Mouse (Mus musculus) liver, embryonic 13.5 days (tissue): ENCODE data around the gene Frmd4a. TPM values are rescaled to one million over a fixed set of nuclear protein-coding genes. Genes with fewer than 3 reads are reported as not detected.

Experiments
- ATAC-seq: fragments of 200-750 bp; cut with Nextera tagmentation; 2 replicates; pipeline ENCODE4 v1.8.0; 2017; ENCODE audit warnings: low read depth, mild to moderate bottlenecking, moderate number of reproducible peaks, moderate library complexity
- DNase-seq: peaks from one replicate; pipeline ENCODE4 v3.0.0; 2022
- H3K27ac ChIP-seq: fragments of 300-500 bp; sonication (generic); 2 replicates; pipeline ENCODE4 v1.5.1; 2015; ENCODE audit warnings: moderate library complexity, mild to moderate bottlenecking, inconsistent platforms
- H3K27me3 ChIP-seq: fragments of 300-500 bp; sonication (generic); 2 replicates; pipeline ENCODE4 v1.6.1; 2015; ENCODE audit warnings: mild to moderate bottlenecking, inconsistent platforms
- H3K36me3 ChIP-seq: fragments of 300-500 bp; sonication (generic); 2 replicates; pipeline ENCODE4 v1.6.1; 2015; ENCODE audit warnings: mild to moderate bottlenecking, inconsistent platforms
- H3K4me1 ChIP-seq: fragments of 300-500 bp; sonication (generic); replicated peaks from 2 replicates; pipeline ENCODE4 v1.6.1; 2015; ENCODE audit warnings: inconsistent platforms
- H3K4me2 ChIP-seq: fragments of 300-500 bp; sonication (generic); 2 replicates; pipeline ENCODE4 v1.6.1; 2015; ENCODE audit warnings: inconsistent platforms, mild to moderate bottlenecking, moderate library complexity
- H3K4me3 ChIP-seq: fragments of 300-500 bp; sonication (generic); replicated peaks from 2 replicates; pipeline ENCODE4 v1.5.1; 2015; ENCODE audit warnings: mild to moderate bottlenecking, inconsistent platforms
- H3K9ac ChIP-seq: fragments of 300-500 bp; sonication (generic); 2 replicates; pipeline ENCODE4 v1.6.1; 2015; ENCODE audit warnings: mild to moderate bottlenecking, inconsistent platforms
- H3K9me3 ChIP-seq: fragments of 300-500 bp; sonication (generic); replicated peaks from 2 replicates; pipeline ENCODE4 v1.6.1; 2016; ENCODE audit warnings: inconsistent platforms
- WGBS: fragments of 180-500 bp; shearing (Covaris S2); methylation state at CpG from one replicate; pipeline ENCODE4 v1.1.7; 2015; ENCODE audit not compliant: insufficient replicate concordance; 5-methylcytosine and 5-hydroxymethylcytosine counted together
- polyA plus RNA-seq: library from polyadenylated mRNA; unstranded; fragments of >200 nt; fragmentation: Nextera tagmentation; extraction: Ambion mirVana; gene quantifications from 2 replicates; pipeline ENCODE4 v1.2.1, GENCODE M21; 2015

Frmd4a gene
- polyA plus RNA-seq, 1 experiment from 2014 or later = 11.0 TPM

DNA sequence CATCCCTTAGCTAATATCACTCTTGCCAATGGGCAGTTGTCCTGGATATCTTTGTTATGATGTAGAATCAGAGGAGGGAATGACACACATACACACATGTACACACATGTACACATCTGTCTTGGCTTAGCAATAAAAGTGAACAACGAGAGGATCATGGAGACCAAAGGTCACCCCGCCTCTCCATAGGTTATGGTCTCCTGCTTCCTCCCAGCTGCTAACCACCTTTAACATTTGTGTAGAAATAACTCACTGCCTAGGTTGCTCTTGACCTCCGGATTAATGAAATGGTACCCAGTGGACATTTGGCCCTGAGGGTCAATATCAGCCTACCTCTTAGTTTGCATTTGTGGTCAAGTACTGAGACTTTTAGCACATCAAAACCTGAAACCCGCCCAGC, 523.8 kb downstream of the Frmd4a start:
- Histone ChIP-seq H3K36me3 (no peaks in the 10 kb centered on the region), H3K27ac (no peak overlapping the region), H3K4me1 (0 out of 2 replicates have a peak, but pooled peaks cover 7% of the 10 kb centered on the region), H3K4me3 (no peak overlapping the region), H3K9ac (no peak overlapping the region), H3K9me3 (no peaks in the 10 kb centered on the region), H3K27me3 (0 out of 2 replicates have a peak, but pooled peaks cover 5% of the 10 kb centered on the region), H3K4me2 (no peak overlapping the region)
- DNase-seq (no peak), ATAC-seq (no peak)
- 74% methylated on average over 4 of the region's 4 CpGs for WGBS

GRCm38 (mm10) chr2:4541844-4542628, 524.5 kb downstream of the Frmd4a start:
- H3K4me1 ChIP-seq = 0 out of 2 replicates have a peak, but pooled peaks cover 7% of the 10 kb centered on the region
- 0 out of 2 replicates have a peak, but pooled peaks cover 5% of the 10 kb centered on the region for H3K27me3 ChIP-seq
- H3K27ac ChIP-seq = no peak overlapping the region
- H3K4me2 ChIP-seq = no peak overlapping the region
- H3K9me3 ChIP-seq = no peaks in the 10 kb centered on the region
- ATAC-seq = no peak
- no peak for DNase-seq
- WGBS = 60% methylated on average over 11 of the region's 11 CpGs
- H3K36me3 ChIP-seq = no peaks in the 10 kb centered on the region
- H3K9ac ChIP-seq = no peak overlapping the region
- H3K4me3 ChIP-seq = no peak overlapping the region

GRCm38 (mm10) chr2:4542629-4543416, 525.3 kb downstream of the Frmd4a start:
- Histone ChIP-seq H3K4me2 (no peak overlapping the region), H3K27me3 (0 out of 2 replicates have a peak, but pooled peaks cover 5% of the 10 kb centered on the region), H3K9ac (no peak overlapping the region), H3K27ac (no peak overlapping the region), H3K4me1 (0 out of 2 replicates have a peak, but pooled peaks cover 7% of the 10 kb centered on the region), H3K4me3 (no peak overlapping the region), H3K36me3 (no peaks in the 10 kb centered on the region), H3K9me3 (no peaks in the 10 kb centered on the region)
- ATAC-seq = no peak
- WGBS = 69% methylated on average over 11 of the region's 11 CpGs
- no peak for DNase-seq

- WGBS = 42% methylated on average over 1 of the region's 1 CpGs
- 0 out of 2 replicates have a peak, but pooled peaks cover 5% of the 10 kb centered on the region for H3K27me3 ChIP-seq
- DNase-seq = no peak
- H3K4me2 ChIP-seq = no peak overlapping the region
- H3K4me1 ChIP-seq = peaks cover 7% of the 10 kb centered on the region; the same call in 1 of the 2 replicates
- no peak overlapping the region for H3K4me3 ChIP-seq
- H3K27ac ChIP-seq = no peak overlapping the region; the same call in 1 of the 2 replicates
- H3K36me3 ChIP-seq = no peaks in the 10 kb centered on the region
- no peaks in the 10 kb centered on the region for H3K9me3 ChIP-seq
- ATAC-seq = no peak
- H3K9ac ChIP-seq = no peak overlapping the region
Measured at GRCm38 (mm10) chr2:4543417-4543775, 525.9 kb downstream of the Frmd4a start.

DNA sequence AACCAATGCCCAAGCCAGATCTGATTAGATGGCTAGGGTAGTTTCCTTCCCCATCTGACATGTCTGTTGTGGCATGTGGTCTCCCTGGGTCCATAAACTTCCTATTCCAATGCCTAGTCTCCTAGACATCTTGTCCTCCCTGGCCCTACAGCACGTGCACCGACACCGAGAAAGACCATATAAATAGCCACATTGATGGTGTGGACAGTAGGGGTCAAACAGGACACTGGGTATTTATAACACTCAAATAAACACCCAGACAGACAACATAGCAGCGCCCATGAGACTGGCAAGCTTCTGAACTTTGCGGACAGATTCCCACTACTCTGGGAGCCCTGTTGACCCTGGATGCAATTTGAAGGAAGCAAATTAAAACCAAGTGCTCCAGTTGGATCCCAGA, 526.8 kb downstream of the Frmd4a start:
- H3K4me1 ChIP-seq = peaks cover 15% of the 10 kb centered on the region
- no peak overlapping the region for H3K4me2 ChIP-seq
- H3K27me3 ChIP-seq = 0 out of 2 replicates have a peak, but pooled peaks cover 5% of the 10 kb centered on the region
- H3K9ac ChIP-seq = no peak overlapping the region
- H3K9me3 ChIP-seq = no peaks in the 10 kb centered on the region
- H3K36me3 ChIP-seq = no peaks in the 10 kb centered on the region
- no peak overlapping the region for H3K27ac ChIP-seq
- 62% methylated on average over 5 of the region's 5 CpGs for WGBS
- no peak overlapping the region for H3K4me3 ChIP-seq
- ATAC-seq (no peak), DNase-seq (no peak)

DNA sequence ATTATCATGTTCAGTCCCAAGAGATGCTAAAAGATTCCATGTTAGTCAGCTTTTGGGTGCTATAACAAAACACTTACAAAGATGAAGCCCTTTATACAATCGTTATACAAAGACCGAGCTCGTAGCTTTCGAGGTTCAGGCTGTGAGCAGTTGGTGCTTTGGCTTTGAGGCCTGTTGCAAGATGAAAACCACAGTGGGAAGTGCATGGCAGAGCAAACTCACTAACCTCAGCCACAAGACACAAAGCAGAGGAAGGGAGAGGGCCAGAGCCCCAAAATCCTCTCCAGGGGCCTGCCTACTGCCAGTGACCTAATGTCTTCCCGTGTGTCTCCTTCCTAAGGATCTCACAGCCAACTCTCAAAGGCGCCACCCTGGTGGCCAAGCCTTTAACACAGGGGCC, 527.7 kb downstream of the Frmd4a start:
- Histone ChIP-seq H3K9ac (no peak overlapping the region), H3K4me2 (no peak overlapping the region), H3K4me1 (peaks cover 24% of the 10 kb centered on the region), H3K27ac (no peak overlapping the region), H3K36me3 (no peaks in the 10 kb centered on the region), H3K27me3 (0 out of 2 replicates have a peak, but pooled peaks cover 5% of the 10 kb centered on the region), H3K4me3 (no peak overlapping the region), H3K9me3 (no peaks in the 10 kb centered on the region)
- WGBS = 69% methylated on average over 6 of the region's 6 CpGs
- DNase-seq (no peak), ATAC-seq (no peak)

- H3K4me3 ChIP-seq = no peak overlapping the region
- H3K9ac ChIP-seq = no peak overlapping the region
- H3K9me3 ChIP-seq = no peaks in the 10 kb centered on the region
- no peak for ATAC-seq
- no peaks in the 10 kb centered on the region for H3K27me3 ChIP-seq
- WGBS = 81% methylated on average over 5 of the region's 5 CpGs
- no peak overlapping the region for H3K4me2 ChIP-seq
- no peak overlapping the region for H3K27ac ChIP-seq
- peaks cover 43% of the 10 kb centered on the region for H3K4me1 ChIP-seq
- no peak for DNase-seq
- H3K36me3 ChIP-seq = no peaks in the 10 kb centered on the region
Measured at GRCm38 (mm10) chr2:4547003-4547662, 529.6 kb downstream of the Frmd4a start.

GRCm38 (mm10) chr2:4549271-4549670, 531.8 kb downstream of the Frmd4a start:
- Histone ChIP-seq H3K27me3 (no peaks in the 10 kb centered on the region), H3K9me3 (no peaks in the 10 kb centered on the region), H3K27ac (0 out of 2 replicates have a peak overlapping the region, but pooled peaks have one; percentile 9), H3K4me3 (no peak overlapping the region), H3K9ac (no peak overlapping the region), H3K4me1 (peaks cover 53% of the 10 kb centered on the region), H3K4me2 (no peak overlapping the region), H3K36me3 (no peaks in the 10 kb centered on the region)
- DNase-seq (no peak), ATAC-seq (no peak)
- 81% methylated on average over 14 of the region's 14 CpGs for WGBS

- Histone ChIP-seq H3K36me3 (no peaks in the 10 kb centered on the region), H3K27ac (0 out of 2 replicates have a peak overlapping the region, but pooled peaks have one; percentile 9), H3K9me3 (no peaks in the 10 kb centered on the region), H3K9ac (no peak overlapping the region), H3K27me3 (no peaks in the 10 kb centered on the region), H3K4me2 (no peak overlapping the region), H3K4me3 (no peak overlapping the region), H3K4me1 (peaks cover 60% of the 10 kb centered on the region)
- DNase-seq = no peak
- 64% methylated on average over 10 of the region's 10 CpGs for WGBS
- no peak for ATAC-seq
Measured at GRCm38 (mm10) chr2:4550017-4550763, 532.7 kb downstream of the Frmd4a start.

DNA sequence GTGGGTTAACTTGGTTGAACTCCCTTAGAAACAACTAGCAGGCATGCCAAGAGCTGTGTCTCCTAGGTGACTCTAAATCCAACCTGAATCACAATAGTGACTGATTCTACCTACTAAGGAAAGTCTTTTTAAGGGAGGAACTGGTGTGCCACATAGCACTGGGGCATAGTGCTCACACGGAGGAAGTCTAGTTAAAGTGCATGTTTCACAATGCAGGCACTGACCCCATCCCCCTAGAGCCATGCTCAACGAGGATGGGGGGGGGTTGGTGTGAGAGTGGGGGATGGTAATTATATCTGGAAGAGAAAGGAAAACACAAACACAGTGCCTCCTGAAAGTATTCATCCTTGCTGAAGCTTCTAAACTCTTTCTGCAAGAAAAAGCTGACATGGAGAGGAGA, 533.9 kb downstream of the Frmd4a start:
- H3K4me2 ChIP-seq = no peak overlapping the region
- H3K27ac ChIP-seq = peak overlapping the region; percentile 66
- no peak for ATAC-seq
- H3K36me3 ChIP-seq = no peaks in the 10 kb centered on the region
- H3K27me3 ChIP-seq = no peaks in the 10 kb centered on the region
- H3K4me3 ChIP-seq = no peak overlapping the region
- no peak overlapping the region for H3K9ac ChIP-seq
- WGBS = 11% methylated on average over 2 of the region's 2 CpGs
- no peaks in the 10 kb centered on the region for H3K9me3 ChIP-seq
- H3K4me1 ChIP-seq = peaks cover 72% of the 10 kb centered on the region
- no peak for DNase-seq
